ENCODE assay signal across 9 mouse cellular contexts in the genomic region with DNA sequence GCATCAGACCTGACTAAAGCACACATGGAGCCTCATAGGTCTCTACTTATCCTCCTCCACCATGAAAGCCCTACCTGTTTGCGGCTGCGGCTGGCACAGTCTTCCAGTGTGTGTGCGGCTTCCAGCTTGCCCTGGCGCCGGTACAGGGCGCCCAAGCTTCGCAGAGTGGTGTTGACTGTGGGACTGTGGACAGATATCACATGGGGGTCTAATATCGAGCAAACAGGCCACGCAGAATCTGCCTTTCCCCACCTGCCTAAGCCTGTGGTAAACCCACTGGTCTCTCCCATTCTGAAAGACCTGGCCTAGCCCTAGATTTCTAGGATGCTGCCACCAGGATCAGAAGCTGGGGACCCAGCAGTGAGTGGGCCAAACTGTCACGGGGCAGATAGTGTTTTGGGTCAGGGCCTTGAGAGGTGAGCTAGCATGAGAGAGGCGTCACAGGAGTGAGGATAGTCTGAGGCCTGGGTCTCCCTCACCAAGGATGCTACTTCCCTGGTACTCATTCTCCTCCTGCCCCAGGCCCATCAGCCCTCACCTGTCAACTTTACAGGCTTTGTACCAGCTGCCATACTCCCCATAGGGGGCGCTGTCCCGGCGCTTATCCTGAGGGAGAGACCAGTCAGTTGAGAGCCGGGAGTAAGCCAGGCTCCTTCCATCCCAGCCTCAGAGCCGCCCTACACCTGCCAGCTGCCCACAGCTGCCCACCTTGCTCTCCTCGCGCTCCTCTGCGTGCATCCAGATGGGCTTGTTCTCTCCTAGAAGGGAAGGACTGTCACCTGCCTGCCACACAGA. TPM values are rescaled to one million over a fixed set of nuclear protein-coding genes. Genes with fewer than 3 reads are reported as not detected.
DNase-seq lines count a peak whose midpoint lies in the region; ATAC-seq and TF ChIP-seq lines count a peak whose summit lies in the region.
"Had no signal": no experiment of that assay in that cellular context is flagged by ENCODE, and none has a peak within 500 bp of the region (broad histone marks: within the 10 kb centered on the region; RNA-seq: fewer than 3 reads in every experiment).

No protein-coding gene starts in this region.

- no peak for ATAC-seq in intestine, postnatal 0 days
- no peak for ATAC-seq in intestine, embryonic 16.5 days
- ATAC-seq in forebrain, embryonic 12.5 days (ENCODE audit: low FRiP score) = no peak

- H3K4me1 ChIP-seq in intestine, postnatal 0 days (replicated peaks; ENCODE audit: control insufficient read depth, insufficient read depth, low read length) = 0 out of 2 replicates have a peak, but pooled peaks cover 4% of the 10 kb centered on the region
- H3K4me1 ChIP-seq in intestine, embryonic 16.5 days (ENCODE audit: control insufficient read depth, insufficient read depth, low read length) = peaks cover 20% of the 10 kb centered on the region
- H3K4me1 ChIP-seq in embryonic facial prominence, embryonic 10.5 days = peaks cover 35% of the 10 kb centered on the region
- peaks cover 21% of the 10 kb centered on the region for H3K4me1 ChIP-seq in forebrain, embryonic 12.5 days

- peak; percentile 66 for TF ChIP-seq CTCF in intestine, postnatal 0 days (IDR thresholded peaks at IDR 0.05; ENCODE audit: low read depth)

- H3K27ac ChIP-seq in intestine, postnatal 0 days (ENCODE audit: low read depth, low read length) = no peak overlapping the region
- H3K27ac ChIP-seq in intestine, embryonic 16.5 days (ENCODE audit: low read length) = no peak overlapping the region
- H3K27ac ChIP-seq in embryonic facial prominence, embryonic 10.5 days (replicated peaks) = no peak overlapping the region
- no peak overlapping the region for H3K27ac ChIP-seq in forebrain, embryonic 12.5 days

- H3K36me3 ChIP-seq in intestine, postnatal 0 days (ENCODE audit: control insufficient read depth, insufficient read depth) = peaks cover 40% of the 10 kb centered on the region
- peaks cover 6% of the 10 kb centered on the region; the same call in 1 of the 2 replicates for H3K36me3 ChIP-seq in intestine, embryonic 16.5 days (ENCODE audit: control insufficient read depth, insufficient read depth, low read length)
- peaks cover 76% of the 10 kb centered on the region for H3K36me3 ChIP-seq in embryonic facial prominence, embryonic 10.5 days (replicated peaks)
- H3K36me3 ChIP-seq in forebrain, embryonic 12.5 days (replicated peaks) = peaks cover 70% of the 10 kb centered on the region

- H3K9me3 ChIP-seq in intestine, postnatal 0 days (ENCODE audit: control insufficient read depth) = no peaks in the 10 kb centered on the region
- no peaks in the 10 kb centered on the region for H3K9me3 ChIP-seq in intestine, embryonic 16.5 days (ENCODE audit: control insufficient read depth, low read length)
- H3K9me3 ChIP-seq in embryonic facial prominence, embryonic 10.5 days = no peaks in the 10 kb centered on the region
- no peaks in the 10 kb centered on the region for H3K9me3 ChIP-seq in forebrain, embryonic 12.5 days

- H3K27me3 ChIP-seq in intestine, postnatal 0 days (replicated peaks; ENCODE audit: control insufficient read depth, insufficient read depth, low read length) = no peaks in the 10 kb centered on the region
- no peaks in the 10 kb centered on the region for H3K27me3 ChIP-seq in intestine, embryonic 16.5 days (replicated peaks; ENCODE audit: control insufficient read depth, insufficient read depth, low read length)
- no peaks in the 10 kb centered on the region for H3K27me3 ChIP-seq in embryonic facial prominence, embryonic 10.5 days (replicated peaks; ENCODE audit: low read depth, poor library complexity, severe bottlenecking)
- no peaks in the 10 kb centered on the region for H3K27me3 ChIP-seq in forebrain, embryonic 12.5 days

- H3K4me2 ChIP-seq in intestine, postnatal 0 days (replicated peaks; ENCODE audit: low read depth) = no peak overlapping the region
- no peak overlapping the region for H3K4me2 ChIP-seq in intestine, embryonic 16.5 days (ENCODE audit: low read depth, low read length)
- H3K4me2 ChIP-seq in forebrain, embryonic 12.5 days = no peak overlapping the region

- DNase-seq in thymus, postnatal 14 days = peak; percentile 47
- no peak for DNase-seq in thymus, postnatal 25 days
- peak; percentile 50 for DNase-seq in embryonic facial prominence, embryonic 10.5 days (ENCODE audit: low spot score)
- DNase-seq in testis, postnatal 10 days (ENCODE audit: low spot score) = peak; percentile 74
- DNase-seq in left cerebral cortex, postnatal 14 days (ENCODE audit: low spot score in 2 of 2) = no peak
- DNase-seq: layer of hippocampus, adult 9-11 months had no signal

- intact Hi-C loops in left cerebral cortex, postnatal 14 days (cut with DNase I) = no loop called here

- no peak overlapping the region for H3K4me3 ChIP-seq in intestine, postnatal 0 days (ENCODE audit: low read depth, low read length)
- no peak overlapping the region for H3K4me3 ChIP-seq in intestine, embryonic 16.5 days (ENCODE audit: low read length)
- H3K4me3 ChIP-seq in embryonic facial prominence, embryonic 10.5 days = no peak overlapping the region
- H3K4me3 ChIP-seq in forebrain, embryonic 12.5 days (replicated peaks) = no peak overlapping the region

- 76% methylated on average over 19 of the region's 19 CpGs for whole genome bisulfite sequencing in intestine, postnatal 0 days
- 73% methylated on average over 19 of the region's 19 CpGs for WGBS in intestine, embryonic 16.5 days
- WGBS in embryonic facial prominence, embryonic 10.5 days = 73% methylated on average over 19 of the region's 19 CpGs
- WGBS in forebrain, embryonic 12.5 days = 69% methylated on average over 19 of the region's 19 CpGs

- H3K9ac ChIP-seq in intestine, postnatal 0 days (ENCODE audit: low read depth, low read length) = no peak overlapping the region
- no peak overlapping the region for H3K9ac ChIP-seq in intestine, embryonic 16.5 days (ENCODE audit: low read depth, low read length)
- H3K9ac ChIP-seq in forebrain, embryonic 12.5 days = no peak overlapping the region

RNA-seq across cellular contexts. Expression of a gene that starts 3.0 kb away (rescaled TPM):
- 185 TPM in 2 replicates for polyA plus RNA-seq in intestine, postnatal 0 days (2015; fragmentation: Nextera tagmentation; extraction: Ambion mirVana)
- 241 and 244 TPM in 2 replicates for polyA plus RNA-seq in intestine, embryonic 16.5 days (2015; fragmentation: Nextera tagmentation; extraction: Ambion mirVana)
- 266 and 270 TPM in 2 replicates for polyA plus RNA-seq in embryonic facial prominence, embryonic 10.5 days (2016; fragmentation: Nextera tagmentation; extraction: Ambion mirVana)
- polyA plus RNA-seq in forebrain, embryonic 12.5 days (2016; fragmentation: Nextera tagmentation; extraction: Ambion mirVana) = 232 and 237 TPM in 2 replicates
- 100 to 1,000 TPM; 176 to 184 TPM for total RNA-seq in left cerebral cortex, postnatal 14 days (2021)

RNA-seq across cellular contexts. Expression of a gene that starts 8.5 kb away (rescaled TPM):
- polyA plus RNA-seq in intestine, postnatal 0 days (2015; fragmentation: Nextera tagmentation; extraction: Ambion mirVana) = 8.0 and 9.1 TPM in 2 replicates
- 12.7 and 13.6 TPM in 2 replicates for polyA plus RNA-seq in intestine, embryonic 16.5 days (2015; fragmentation: Nextera tagmentation; extraction: Ambion mirVana)
- 30.0 and 31.2 TPM in 2 replicates for polyA plus RNA-seq in embryonic facial prominence, embryonic 10.5 days (2016; fragmentation: Nextera tagmentation; extraction: Ambion mirVana)
- polyA plus RNA-seq in forebrain, embryonic 12.5 days (2016; fragmentation: Nextera tagmentation; extraction: Ambion mirVana) = 45.8 and 46.0 TPM in 2 replicates
- 100 to 1,000 TPM; 220 to 226 TPM for total RNA-seq in left cerebral cortex, postnatal 14 days (2021)

RNA-seq across cellular contexts. Expression of a gene that starts 11.5 kb away (rescaled TPM):
- 5.6 and 5.8 TPM in 2 replicates for polyA plus RNA-seq in intestine, postnatal 0 days (2015; fragmentation: Nextera tagmentation; extraction: Ambion mirVana)
- 8.1 and 8.3 TPM in 2 replicates for polyA plus RNA-seq in intestine, embryonic 16.5 days (2015; fragmentation: Nextera tagmentation; extraction: Ambion mirVana)
- 28.4 and 31.7 TPM in 2 replicates for polyA plus RNA-seq in embryonic facial prominence, embryonic 10.5 days (2016; fragmentation: Nextera tagmentation; extraction: Ambion mirVana)
- polyA plus RNA-seq in forebrain, embryonic 12.5 days (2016; fragmentation: Nextera tagmentation; extraction: Ambion mirVana) = 168 and 180 TPM in 2 replicates
- total RNA-seq in left cerebral cortex, postnatal 14 days (2021) = 100 to 1,000 TPM; 325 to 352 TPM

RNA-seq across cellular contexts. Expression of a gene that starts 21.5 kb away (rescaled TPM):
- polyA plus RNA-seq in intestine, postnatal 0 days (2015; fragmentation: Nextera tagmentation; extraction: Ambion mirVana) = 182 and 198 TPM in 2 replicates
- 155 and 176 TPM in 2 replicates for polyA plus RNA-seq in intestine, embryonic 16.5 days (2015; fragmentation: Nextera tagmentation; extraction: Ambion mirVana)
- polyA plus RNA-seq in embryonic facial prominence, embryonic 10.5 days (2016; fragmentation: Nextera tagmentation; extraction: Ambion mirVana) = 70.5 and 73.4 TPM in 2 replicates
- 54.4 and 56.4 TPM in 2 replicates for polyA plus RNA-seq in forebrain, embryonic 12.5 days (2016; fragmentation: Nextera tagmentation; extraction: Ambion mirVana)
- 10 to 100 TPM; 24.2 to 27.5 TPM for total RNA-seq in left cerebral cortex, postnatal 14 days (2021)

RNA-seq across cellular contexts. Expression of a gene that starts 24.5 kb away (rescaled TPM):
- 4.0 TPM in 2 replicates for polyA plus RNA-seq in intestine, postnatal 0 days (2015; fragmentation: Nextera tagmentation; extraction: Ambion mirVana)
- polyA plus RNA-seq in intestine, embryonic 16.5 days (2015; fragmentation: Nextera tagmentation; extraction: Ambion mirVana) = 4.7 and 5.1 TPM in 2 replicates
- 1.4 and 1.9 TPM in 2 replicates for polyA plus RNA-seq in embryonic facial prominence, embryonic 10.5 days (2016; fragmentation: Nextera tagmentation; extraction: Ambion mirVana)
- 1.7 and 2.0 TPM in 2 replicates for polyA plus RNA-seq in forebrain, embryonic 12.5 days (2016; fragmentation: Nextera tagmentation; extraction: Ambion mirVana)
- total RNA-seq in left cerebral cortex, postnatal 14 days (2021) = 100 to 1,000 TPM; 164 to 171 TPM

Comparison
In these comparisons a context has a peak if more than half of its experiments do, and no peak if none do; other contexts are left out.
1. DNase-seq: peak in thymus, postnatal 14 days (single experiment), embryonic facial prominence, embryonic 10.5 days (single experiment) and testis, postnatal 10 days (single experiment); none in thymus, postnatal 25 days (single experiment) and left cerebral cortex, postnatal 14 days (0 of 2).